Mouse (Mus musculus) cerebellum, adult 2 months (tissue): ENCODE results near the gene Evx2. TPM values are rescaled to one million over a fixed set of nuclear protein-coding genes. Genes with fewer than 3 reads are reported as not detected.
A peak's percentile ranks its signal among the peaks of the same experiment; 100 is the strongest.

Experiments used
- DNase-seq, 2 experiments: peaks; one replicate each; pipeline ENCODE4 v3.0.0; 2021
- H3K27ac ChIP-seq: fragments of 200-500 bp; 2 replicates; pipeline ENCODE4 v1.5.1; 2012; ENCODE audit warnings: low read length, control low read depth, inconsistent platforms; ENCODE audit not compliant: insufficient read depth
- H3K27me3 ChIP-seq: fragments of 200-500 bp; 2 replicates; pipeline ENCODE4 v1.6.1; 2012; ENCODE audit warnings: inconsistent platforms, mild to moderate bottlenecking, low read length, moderate library complexity; ENCODE audit not compliant: control insufficient read depth, insufficient read depth
- H3K4me1 ChIP-seq: fragments of 200-500 bp; 2 replicates; pipeline ENCODE4 v1.6.1; 2011; ENCODE audit warnings: low read length; ENCODE audit not compliant: control insufficient read depth, insufficient read depth
- H3K4me3 ChIP-seq: fragments of 200-500 bp; replicated peaks from 2 replicates; pipeline ENCODE3; 2011; ENCODE audit warnings: mild to moderate bottlenecking, low read depth, low read length, control low read depth; ENCODE audit not compliant: insufficient read depth
- CTCF ChIP-seq: fragments of 200-500 bp; IDR thresholded peaks from 2 replicates; pipeline ENCODE4 v1.5.1; 2011; ENCODE audit warnings: low read depth, mild to moderate bottlenecking, control low read depth, low read length, moderate library complexity, borderline replicate concordance; ENCODE audit not compliant: insufficient read depth
- POLR2A ChIP-seq: fragments of 200-500 bp; IDR thresholded peaks from 2 replicates; pipeline ENCODE4 v1.6.1; 2011; ENCODE audit warnings: low read length, control low read depth, borderline replicate concordance; ENCODE audit not compliant: insufficient read depth
- WGBS: fragments of 180-500 bp; shearing (Covaris S2); methylation state at CpG from one replicate; pipeline ENCODE4 v1.1.7; 2018; 5-methylcytosine and 5-hydroxymethylcytosine counted together
- polyA plus RNA-seq: library from polyadenylated mRNA; depleted of rRNA; stranded (reverse); fragments of >200 nt; gene quantifications from 2 replicates; pipeline ENCODE4 v1.2.3, GENCODE M21; 2012

The Evx2 gene
- polyA plus RNA-seq, 1 experiment: 0.64 TPM

GRCm38 (mm10) chr2:74675666-74676282 lies 16.4 kb upstream of the Evx2 start:
- 4% methylated on average over 23 of the region's 24 CpGs for WGBS
- TF ChIP-seq POLR2A (no peak), CTCF (no peak)
- H3K4me3 ChIP-seq: no peak overlapping the region
- peaks cover 8% of the 10 kb centered on the region; the same call in 1 of the 2 replicates for H3K27me3 ChIP-seq
- H3K27ac ChIP-seq: no peak overlapping the region
- no peak for DNase-seq
- no peaks in the 10 kb centered on the region for H3K4me1 ChIP-seq

DNA sequence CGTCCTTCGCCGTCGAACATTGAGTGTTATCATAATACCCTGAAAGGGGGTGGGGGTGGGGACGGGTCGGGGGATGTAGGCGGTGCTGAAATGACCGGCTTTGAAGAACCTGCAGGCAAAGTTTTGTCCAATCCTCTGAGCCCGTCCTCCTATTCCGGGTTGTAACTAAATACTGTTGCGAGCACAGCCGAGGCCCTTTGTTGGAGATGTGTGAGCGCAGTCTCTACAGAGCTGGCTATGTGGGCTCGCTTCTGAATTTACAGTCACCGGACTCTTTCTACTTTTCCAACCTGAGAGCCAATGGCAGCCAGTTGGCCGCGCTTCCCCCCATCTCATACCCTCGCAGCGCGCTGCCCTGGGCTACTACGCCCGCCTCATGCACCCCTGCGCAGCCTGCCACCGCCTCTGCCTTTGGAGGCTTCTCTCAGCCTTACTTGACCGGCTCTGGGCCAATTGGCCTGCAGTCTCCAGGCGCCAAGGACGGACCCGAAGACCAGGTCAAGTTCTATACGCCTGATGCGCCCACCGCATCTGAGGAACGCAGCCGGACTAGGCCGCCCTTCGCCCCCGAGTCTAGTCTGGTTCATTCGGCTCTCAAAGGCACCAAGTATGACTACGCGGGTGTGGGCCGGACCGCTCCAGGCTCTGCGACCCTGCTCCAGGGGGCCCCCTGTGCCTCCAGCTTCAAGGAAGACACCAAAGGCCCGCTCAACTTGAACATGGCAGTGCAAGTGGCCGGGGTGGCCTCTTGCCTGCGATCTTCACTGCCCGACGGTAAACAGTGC lies 15.7 kb upstream of the Evx2 start, which contains the start of gene Hoxd12:
TSS of gene Hoxd12 (plus strand) at position 133 of the 785 bp plus-strand sequence.
- Histone ChIP-seq H3K27ac (no peak within 1 kb of the TSS), H3K4me1 (no peaks in the 10 kb centered on the region), H3K4me3 (no peak within 1 kb of the TSS), H3K27me3 (peaks cover 6% of the 10 kb centered on the region; the same call in 1 of the 2 replicates)
- TF ChIP-seq POLR2A (no peak), CTCF (no peak)
- DNase-seq: no peak
- 4% methylated on average over 47 of the region's 47 CpGs for WGBS

DNA sequence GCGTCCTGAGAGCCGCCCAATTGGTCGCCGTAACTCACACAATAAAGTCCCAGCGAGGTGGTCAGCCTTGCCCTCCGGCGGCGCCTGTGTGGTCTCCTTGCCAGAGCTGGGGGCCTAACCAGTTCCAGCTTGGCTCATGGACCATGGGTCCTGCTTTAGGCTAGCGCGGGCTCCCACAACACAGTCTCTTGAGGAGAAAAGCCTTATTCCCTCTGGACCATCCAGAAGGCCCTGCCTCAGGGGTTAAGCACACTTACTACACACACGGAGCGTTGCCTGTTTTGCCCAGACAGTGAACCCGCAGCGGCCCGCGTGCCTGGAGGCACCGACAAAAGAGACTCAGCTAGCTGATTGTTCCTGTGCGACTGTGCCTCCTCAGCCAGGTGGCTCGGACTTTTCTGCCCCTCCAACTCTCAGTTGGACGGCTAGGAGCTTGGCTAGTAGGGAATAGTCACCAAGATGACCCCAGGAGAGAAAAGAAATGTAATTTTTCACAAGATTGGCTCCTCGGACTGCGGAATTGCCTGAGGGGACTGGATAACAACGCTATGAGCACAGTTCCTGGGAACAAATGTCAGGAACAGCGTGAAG lies 14.6 kb upstream of the Evx2 start:
- DNase-seq: no peak

DNA sequence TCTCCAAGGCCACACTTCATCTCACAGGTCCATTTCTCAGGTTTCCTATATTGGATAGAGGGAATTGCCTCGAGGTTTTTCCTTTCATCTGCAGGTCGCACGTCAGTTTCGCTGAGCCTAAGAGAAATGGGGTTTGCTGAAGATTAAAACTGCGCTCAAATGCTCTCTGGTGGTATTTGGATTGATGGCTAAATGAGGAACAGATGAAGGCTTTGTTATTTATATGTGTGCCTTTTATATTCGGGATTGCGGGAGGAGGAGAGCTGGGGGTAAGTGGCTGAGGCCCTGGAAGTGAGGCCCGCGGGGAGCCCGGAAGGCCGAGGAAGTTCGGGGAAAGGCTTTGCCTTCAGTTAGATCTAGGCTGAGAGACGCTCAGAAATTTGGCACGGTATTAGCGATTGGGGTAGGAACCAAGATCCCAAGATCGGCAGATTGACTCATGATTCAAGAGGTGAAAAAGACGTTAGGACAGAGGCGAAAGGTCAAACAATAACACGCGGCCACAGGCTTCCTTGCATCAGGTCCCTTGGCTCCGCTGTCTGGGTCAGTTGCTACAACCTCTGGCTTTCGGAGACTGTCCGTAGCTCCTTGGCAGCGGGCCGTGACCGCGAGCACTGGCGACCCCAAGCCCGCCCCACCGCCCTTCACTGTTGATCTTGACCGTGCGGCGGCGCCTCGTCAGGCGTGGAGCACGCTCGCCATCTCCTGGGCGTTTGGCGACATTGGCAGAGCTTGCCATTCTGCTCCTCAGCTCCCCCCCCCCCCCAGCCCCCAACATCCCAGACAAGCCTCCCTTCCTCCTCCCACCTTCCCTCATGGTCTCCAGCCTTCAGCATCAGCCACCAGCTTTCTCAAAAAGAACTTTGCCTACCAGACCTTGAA lies 13.4 kb upstream of the Evx2 start:
- Histone ChIP-seq H3K4me1 (no peaks in the 10 kb centered on the region), H3K4me3 (no peak overlapping the region), H3K27ac (no peak overlapping the region), H3K27me3 (peaks cover 10% of the 10 kb centered on the region; the same call in 1 of the 2 replicates)
- WGBS: 7% methylated on average over 40 of the region's 40 CpGs
- TF ChIP-seq CTCF (peak; percentile 64), POLR2A (no peak)
- peak; percentile 34 to 55 for DNase-seq

More for the DNA sequence above, 14.6 kb upstream of the Evx2 start:
- TF ChIP-seq CTCF (no peak), POLR2A (no peak)
- Histone ChIP-seq H3K27ac (no peak overlapping the region), H3K4me3 (no peak overlapping the region), H3K27me3 (peaks cover 9% of the 10 kb centered on the region; the same call in 1 of the 2 replicates), H3K4me1 (no peaks in the 10 kb centered on the region)
- WGBS: 2% methylated on average over 24 of the region's 24 CpGs

GRCm38 (mm10) chr2:74671847-74672246 lies 12.5 kb upstream of the Evx2 start:
- Histone ChIP-seq H3K27me3 (peaks cover 14% of the 10 kb centered on the region; the same call in 1 of the 2 replicates), H3K27ac (no peak overlapping the region), H3K4me3 (no peak overlapping the region), H3K4me1 (no peaks in the 10 kb centered on the region)
- no peak for DNase-seq
- WGBS: 28% methylated on average over 5 of the region's 5 CpGs
- TF ChIP-seq POLR2A (no peak), CTCF (no peak)

DNA sequence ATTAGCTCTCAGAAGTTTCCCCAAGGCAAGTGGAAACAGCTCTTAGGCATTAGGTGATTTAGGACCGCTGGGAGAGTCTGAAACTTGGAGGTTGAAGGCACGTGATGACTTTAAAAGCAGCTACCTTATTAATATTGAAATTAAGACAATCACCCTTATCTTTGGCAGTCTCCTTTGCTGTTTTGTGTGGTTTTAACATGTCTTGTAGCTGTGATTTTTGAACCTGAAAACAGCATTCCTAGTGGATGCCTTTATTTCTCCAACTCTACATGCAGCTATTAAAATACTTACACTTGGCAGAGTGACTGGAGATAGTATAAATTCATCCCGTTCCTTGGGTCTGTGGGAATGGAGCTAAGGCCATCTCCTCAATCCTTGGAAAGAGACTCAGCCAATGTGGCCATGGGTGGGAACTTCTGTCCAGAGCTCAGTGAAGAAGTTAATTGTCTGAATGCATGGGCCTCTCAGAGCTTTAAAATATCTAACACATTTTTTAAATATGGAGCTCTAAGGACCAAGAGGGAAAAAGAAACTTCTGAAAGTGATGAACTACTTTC lies 11.4 kb upstream of the Evx2 start:
- Histone ChIP-seq H3K4me3 (no peak overlapping the region), H3K27me3 (peaks cover 12% of the 10 kb centered on the region; the same call in 1 of the 2 replicates), H3K4me1 (no peaks in the 10 kb centered on the region), H3K27ac (no peak overlapping the region)
- WGBS: 6% methylated on average over 3 of the region's 3 CpGs
- TF ChIP-seq CTCF (no peak), POLR2A (no peak)
- DNase-seq: no peak

- H3K4me1 ChIP-seq: no peaks in the 10 kb centered on the region
- TF ChIP-seq POLR2A (no peak), CTCF (no peak)
- no peak for DNase-seq
These were observed 10.4 kb upstream of the Evx2 start for GRCm38 (mm10) chr2:74669650-74670235.

More at GRCm38 (mm10) chr2:74669650-74670235, 10.4 kb upstream of the Evx2 start:
- Histone ChIP-seq H3K27ac (no peak overlapping the region), H3K27me3 (peaks cover 12% of the 10 kb centered on the region; the same call in 1 of the 2 replicates), H3K4me3 (no peak overlapping the region)
- WGBS: 4% methylated on average over 14 of the region's 14 CpGs
